Mouse (Mus musculus) neural tube, embryonic 15.5 days (tissue): ENCODE results near the gene Rad51b. TPM values are rescaled to one million over a fixed set of nuclear protein-coding genes. Genes with fewer than 3 reads are reported as not detected.

Experiments used
- ATAC-seq: fragments of 200-750 bp; cut with Nextera tagmentation; 2 replicates; pipeline ENCODE4 v1.8.0; 2017; ENCODE audit warnings: mild to moderate bottlenecking, moderate TSS enrichment, moderate library complexity; ENCODE audit not compliant: low FRiP score
- H3K27ac ChIP-seq: fragments of 300-500 bp; sonication (generic); replicated peaks from 2 replicates; pipeline ENCODE4 v1.5.1; 2015; ENCODE audit warnings: mild to moderate bottlenecking, inconsistent platforms
- H3K27me3 ChIP-seq: fragments of 300-500 bp; sonication (generic); replicated peaks from 2 replicates; pipeline ENCODE4 v1.6.1; 2015; ENCODE audit warnings: inconsistent platforms
- H3K36me3 ChIP-seq: fragments of 300-500 bp; sonication (generic); 2 replicates; pipeline ENCODE4 v1.6.1; 2015; ENCODE audit warnings: inconsistent platforms
- H3K4me1 ChIP-seq: fragments of 300-500 bp; sonication (generic); 2 replicates; pipeline ENCODE4 v1.6.1; 2015; ENCODE audit warnings: inconsistent platforms
- H3K4me2 ChIP-seq: fragments of 300-500 bp; sonication (generic); 2 replicates; pipeline ENCODE4 v1.6.1; 2015; ENCODE audit warnings: inconsistent platforms, mild to moderate bottlenecking, moderate library complexity
- H3K4me3 ChIP-seq: fragments of 300-500 bp; sonication (generic); replicated peaks from 2 replicates; pipeline ENCODE4 v1.5.1; 2015; ENCODE audit warnings: mild to moderate bottlenecking, inconsistent platforms
- H3K9ac ChIP-seq: fragments of 300-500 bp; sonication (generic); replicated peaks from 2 replicates; pipeline ENCODE4 v1.6.1; 2015; ENCODE audit warnings: mild to moderate bottlenecking, inconsistent platforms
- H3K9me3 ChIP-seq: fragments of 300-500 bp; sonication (generic); replicated peaks from 2 replicates; pipeline ENCODE4 v1.6.1; 2016; ENCODE audit warnings: inconsistent platforms
- WGBS: fragments of 180-500 bp; shearing (Covaris S2); methylation state at CpG from one replicate; pipeline ENCODE4 v1.1.7; 2015; ENCODE audit warnings: mixed read lengths; 5-methylcytosine and 5-hydroxymethylcytosine counted together
- polyA plus RNA-seq: library from polyadenylated mRNA; unstranded; fragments of >200 nt; fragmentation: Nextera tagmentation; extraction: Ambion mirVana; gene quantifications from 2 replicates; pipeline ENCODE4 v1.2.1, GENCODE M21; 2015

Rad51b gene
- polyA plus RNA-seq, 1 experiment from 2014 or later: 1.4 TPM

- Histone ChIP-seq H3K9me3 (no peaks in the 10 kb centered on the region), H3K4me3 (no peak overlapping the region), H3K4me2 (no peak overlapping the region), H3K27ac (no peak overlapping the region), H3K4me1 (peaks cover 24% of the 10 kb centered on the region), H3K36me3 (no peaks in the 10 kb centered on the region), H3K27me3 (no peaks in the 10 kb centered on the region), H3K9ac (no peak overlapping the region)
- no peak for ATAC-seq
- WGBS: 30% methylated on average over 18 of the region's 18 CpGs
Observed at GRCm38 (mm10) chr12:79812838-79813563, 515.9 kb downstream of the Rad51b start.

- Histone ChIP-seq H3K9ac (no peak overlapping the region), H3K36me3 (no peaks in the 10 kb centered on the region), H3K4me1 (peaks cover 22% of the 10 kb centered on the region), H3K4me2 (no peak overlapping the region), H3K4me3 (no peak overlapping the region), H3K27ac (no peak overlapping the region), H3K27me3 (no peaks in the 10 kb centered on the region), H3K9me3 (no peaks in the 10 kb centered on the region)
- ATAC-seq: no peak
- WGBS: 28% methylated on average over 8 of the region's 8 CpGs
Observed at GRCm38 (mm10) chr12:79813566-79814305, 516.7 kb downstream of the Rad51b start.

DNA sequence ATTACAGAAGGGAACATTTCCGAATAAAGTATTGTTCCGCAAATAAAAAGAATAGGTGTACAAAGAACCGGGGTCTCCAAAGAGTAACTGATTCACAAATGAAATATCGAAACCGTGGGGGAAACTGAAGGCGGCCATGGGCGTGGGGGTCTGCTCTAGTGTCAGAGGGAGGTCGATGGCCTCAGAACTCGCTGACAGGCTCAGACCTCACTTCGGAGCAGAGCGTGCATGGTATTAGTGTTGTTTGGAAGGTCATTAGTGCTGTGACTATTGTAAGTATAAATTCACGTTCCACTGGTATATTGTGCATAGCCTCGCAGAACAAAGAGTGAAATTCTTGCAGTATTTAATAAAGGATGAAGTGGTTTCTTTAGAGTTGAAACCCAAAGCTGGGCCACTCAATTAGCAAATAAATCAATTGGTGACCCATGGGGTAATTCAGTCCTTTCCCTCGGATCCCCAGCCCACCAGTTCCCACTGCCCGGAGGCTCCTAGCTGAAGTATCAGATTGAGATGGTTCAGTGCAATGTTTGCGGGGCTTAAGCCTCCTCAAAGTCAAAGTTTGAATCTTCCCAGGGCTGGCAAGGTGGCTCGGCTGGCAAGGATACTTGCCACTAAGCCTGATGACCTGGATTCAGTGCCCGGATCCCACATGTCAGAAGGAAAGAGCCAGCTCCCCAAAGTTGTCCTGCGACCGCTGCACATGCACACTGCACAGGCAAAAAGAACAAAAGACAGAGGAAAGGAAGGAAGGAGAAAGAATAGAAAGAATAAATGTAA lies 517.4 kb downstream of the Rad51b start:
- no peak for ATAC-seq
- Histone ChIP-seq H3K4me2 (no peak overlapping the region), H3K27ac (no peak overlapping the region), H3K4me3 (no peak overlapping the region), H3K36me3 (no peaks in the 10 kb centered on the region), H3K9ac (no peak overlapping the region), H3K9me3 (no peaks in the 10 kb centered on the region), H3K27me3 (no peaks in the 10 kb centered on the region), H3K4me1 (peaks cover 20% of the 10 kb centered on the region; the same call in 1 of the 2 replicates)
- WGBS: 38% methylated on average over 20 of the region's 20 CpGs

GRCm38 (mm10) chr12:79816241-79816640 lies 519.2 kb downstream of the Rad51b start:
- Histone ChIP-seq H3K36me3 (no peaks in the 10 kb centered on the region), H3K9me3 (no peaks in the 10 kb centered on the region), H3K4me1 (peaks cover 17% of the 10 kb centered on the region; the same call in 1 of the 2 replicates), H3K27ac (no peak overlapping the region), H3K27me3 (no peaks in the 10 kb centered on the region), H3K4me2 (no peak overlapping the region), H3K4me3 (no peak overlapping the region), H3K9ac (no peak overlapping the region)
- 26% methylated on average over 4 of the region's 4 CpGs for WGBS
- no peak for ATAC-seq

GRCm38 (mm10) chr12:79820228-79820958 lies 523.3 kb downstream of the Rad51b start:
- Histone ChIP-seq H3K36me3 (no peaks in the 10 kb centered on the region), H3K27me3 (no peaks in the 10 kb centered on the region), H3K4me1 (peaks cover 5% of the 10 kb centered on the region; the same call in 1 of the 2 replicates), H3K4me3 (no peak overlapping the region), H3K9me3 (no peaks in the 10 kb centered on the region), H3K9ac (no peak overlapping the region), H3K4me2 (no peak overlapping the region), H3K27ac (no peak overlapping the region)
- 68% methylated on average over 8 of the region's 8 CpGs for WGBS
- ATAC-seq: no peak

GRCm38 (mm10) chr12:79821901-79822300 lies 524.8 kb downstream of the Rad51b start:
- Histone ChIP-seq H3K4me3 (no peak overlapping the region), H3K9me3 (no peaks in the 10 kb centered on the region), H3K4me2 (no peak overlapping the region), H3K27me3 (no peaks in the 10 kb centered on the region), H3K36me3 (no peaks in the 10 kb centered on the region), H3K4me1 (peaks cover 12% of the 10 kb centered on the region; the same call in 1 of the 2 replicates), H3K27ac (no peak overlapping the region), H3K9ac (no peak overlapping the region)
- ATAC-seq: no peak
- WGBS: 53% methylated on average over 5 of the region's 5 CpGs

- Histone ChIP-seq H3K9ac (no peak overlapping the region), H3K4me1 (peaks cover 17% of the 10 kb centered on the region; the same call in 1 of the 2 replicates), H3K27me3 (no peaks in the 10 kb centered on the region), H3K36me3 (no peaks in the 10 kb centered on the region), H3K27ac (no peak overlapping the region), H3K9me3 (no peaks in the 10 kb centered on the region), H3K4me2 (no peak overlapping the region), H3K4me3 (no peak overlapping the region)
- no peak for ATAC-seq
- WGBS: 78% methylated on average over 2 of the region's 2 CpGs
Observed at GRCm38 (mm10) chr12:79822401-79822800, 525.3 kb downstream of the Rad51b start.

GRCm38 (mm10) chr12:79825922-79826321 lies 528.8 kb downstream of the Rad51b start:
- ATAC-seq: no peak
- Histone ChIP-seq H3K36me3 (no peaks in the 10 kb centered on the region), H3K4me1 (peaks cover 17% of the 10 kb centered on the region; the same call in 1 of the 2 replicates), H3K4me3 (no peak overlapping the region), H3K9ac (no peak overlapping the region), H3K4me2 (no peak overlapping the region), H3K9me3 (no peaks in the 10 kb centered on the region), H3K27ac (no peak overlapping the region), H3K27me3 (no peaks in the 10 kb centered on the region)
- WGBS: 13% methylated on average over 7 of the region's 7 CpGs

- H3K36me3 ChIP-seq: no peaks in the 10 kb centered on the region
- 36% methylated on average over 5 of the region's 5 CpGs for WGBS
- no peaks in the 10 kb centered on the region for H3K9me3 ChIP-seq
- ATAC-seq: no peak
- no peak overlapping the region for H3K4me2 ChIP-seq
- H3K27me3 ChIP-seq: no peaks in the 10 kb centered on the region
- H3K4me1 ChIP-seq: peaks cover 12% of the 10 kb centered on the region; the same call in 1 of the 2 replicates
- no peak overlapping the region for H3K27ac ChIP-seq
- no peak overlapping the region for H3K4me3 ChIP-seq
- H3K9ac ChIP-seq: no peak overlapping the region
Observed at GRCm38 (mm10) chr12:79827233-79827692, 530.2 kb downstream of the Rad51b start.

GRCm38 (mm10) chr12:79827735-79828134 lies 530.7 kb downstream of the Rad51b start:
- Histone ChIP-seq H3K4me1 (peaks cover 12% of the 10 kb centered on the region; the same call in 1 of the 2 replicates), H3K4me2 (no peak overlapping the region), H3K36me3 (no peaks in the 10 kb centered on the region), H3K4me3 (no peak overlapping the region), H3K27me3 (no peaks in the 10 kb centered on the region), H3K27ac (no peak overlapping the region), H3K9me3 (no peaks in the 10 kb centered on the region), H3K9ac (no peak overlapping the region)
- 67% methylated on average over 4 of the region's 4 CpGs for WGBS
- no peak for ATAC-seq

GRCm38 (mm10) chr12:79830686-79831085 lies 533.6 kb downstream of the Rad51b start:
- H3K4me1 ChIP-seq: peaks cover 12% of the 10 kb centered on the region; the same call in 1 of the 2 replicates
- H3K27me3 ChIP-seq: no peaks in the 10 kb centered on the region
- no peak overlapping the region for H3K9ac ChIP-seq
- no peak overlapping the region for H3K4me3 ChIP-seq
- no peak overlapping the region for H3K4me2 ChIP-seq
- H3K9me3 ChIP-seq: no peaks in the 10 kb centered on the region
- H3K36me3 ChIP-seq: no peaks in the 10 kb centered on the region
- no peak overlapping the region for H3K27ac ChIP-seq
- no peak for ATAC-seq
- 31% methylated on average over 1 of the region's 1 CpGs for WGBS
